Mouse (Mus musculus) kidney, postnatal 0 days (tissue): ENCODE data around the gene E2f4. TPM values are rescaled to one million over a fixed set of nuclear protein-coding genes. Genes with fewer than 3 reads are reported as not detected.

ENCODE experiments used
- ATAC-seq: fragments of 200-750 bp; cut with Nextera tagmentation; replicated peaks from 2 replicates; pipeline ENCODE4 v1.8.0; 2017; ENCODE audit warnings: low read depth, moderate number of reproducible peaks, moderate TSS enrichment, moderate library complexity; ENCODE audit not compliant: low FRiP score
- DNase-seq: peaks from one replicate; pipeline ENCODE4 v3.0.0-alpha.2; 2016; ENCODE audit warnings: low spot score
- H3K27ac ChIP-seq: fragments of 300-500 bp; sonication (generic); 2 replicates; pipeline ENCODE4 v1.5.1; 2014; ENCODE audit warnings: mild to moderate bottlenecking
- H3K27me3 ChIP-seq: fragments of 300-500 bp; sonication (generic); 2 replicates; pipeline ENCODE4 v1.6.1; 2014; ENCODE audit warnings: low read length, mixed read lengths; ENCODE audit not compliant: insufficient read depth
- H3K36me3 ChIP-seq: fragments of 300-500 bp; sonication (generic); 2 replicates; pipeline ENCODE4 v1.6.1; 2014; ENCODE audit warnings: low read length, mixed read lengths; ENCODE audit not compliant: insufficient read depth
- H3K4me1 ChIP-seq: fragments of 300-500 bp; sonication (generic); replicated peaks from 2 replicates; pipeline ENCODE4 v1.6.1; 2014; ENCODE audit warnings: antibody characterized with exemption, low read length, mixed read lengths; ENCODE audit not compliant: insufficient read depth
- H3K4me2 ChIP-seq: fragments of 300-500 bp; sonication (generic); 2 replicates; pipeline ENCODE4 v1.6.1; 2014; ENCODE audit warnings: mild to moderate bottlenecking, low read length, moderate library complexity, mixed read lengths
- H3K4me3 ChIP-seq: fragments of 300-500 bp; sonication (generic); replicated peaks from 2 replicates; pipeline ENCODE4 v1.5.1; 2014; ENCODE audit warnings: low read depth, low read length
- H3K9ac ChIP-seq: fragments of 300-500 bp; sonication (generic); 2 replicates; pipeline ENCODE4 v1.6.1; 2014; ENCODE audit warnings: low read depth, low read length
- H3K9me3 ChIP-seq: fragments of 300-500 bp; sonication (generic); replicated peaks from 2 replicates; pipeline ENCODE4 v1.6.1; 2016; ENCODE audit warnings: low read length, inconsistent platforms, mixed read lengths
- CTCF ChIP-seq: IDR thresholded peaks from 2 replicates; pipeline ENCODE4 v1.5.1; 2016; ENCODE audit warnings: antibody characterized with exemption, low read depth, mild to moderate bottlenecking, moderate library complexity
- WGBS: fragments of 180-500 bp; shearing (Covaris S2); extraction: QIAGEN DNeasy Blood & Tissue Kit; methylation state at CpG from one replicate; pipeline ENCODE4 v1.1.7; 2014; 5-methylcytosine and 5-hydroxymethylcytosine counted together
- microRNA counts: library from miRNA; unstranded; fragments of <30 nt; microRNA quantifications from one replicate; lab custom pipeline; 2015
- microRNA-seq: library from miRNA; unstranded; fragments of <30 nt; microRNA quantifications from one replicate; pipeline ENCODE4, GENCODE M21; 2016
- polyA plus RNA-seq: library from polyadenylated mRNA; unstranded; fragments of >200 nt; fragmentation: Nextera tagmentation; extraction: Ambion mirVana; gene quantifications from 2 replicates; pipeline ENCODE4 v1.2.1, GENCODE M21; 2015

The E2f4 gene
- polyA plus RNA-seq, 1 experiment from 2014 or later, result 57.9 TPM

- Histone ChIP-seq H3K9ac (peak within 1 kb of the TSS; percentile 74), H3K9me3 (no peaks in the 10 kb centered on the region), H3K4me1 (peaks cover 21% of the 10 kb centered on the region; the same call in 1 of the 2 replicates), H3K4me3 (peak within 1 kb of the TSS; percentile 73), H3K36me3 (no peaks in the 10 kb centered on the region), H3K27me3 (no peaks in the 10 kb centered on the region), H3K4me2 (peak within 1 kb of the TSS; percentile 90), H3K27ac (peak within 1 kb of the TSS; percentile 88)
- DNase-seq, result peak; percentile 70
- under 1% methylated on average over 34 of the region's 34 CpGs for WGBS
- ATAC-seq, result no peak
- TF ChIP-seq CTCF, result peak; percentile 39
Measured at GRCm38 (mm10) chr8:105348450-105349095, 51.1 kb downstream of the E2f4 start, which contains the start of gene Slc9a5. Gene Slc9a5, plus strand, starts transcription at chr8:105348843.

- H3K9ac ChIP-seq, result peak overlapping the region; percentile 59
- H3K9me3 ChIP-seq, result no peaks in the 10 kb centered on the region
- no peaks in the 10 kb centered on the region for H3K36me3 ChIP-seq
- WGBS, result 4% methylated on average over 25 of the region's 48 CpGs
- H3K27ac ChIP-seq, result no peak overlapping the region
- ATAC-seq (no peak), DNase-seq (no peak)
- no peaks in the 10 kb centered on the region for H3K27me3 ChIP-seq
- peak overlapping the region; percentile 73 for H3K4me3 ChIP-seq
- peaks cover 21% of the 10 kb centered on the region; the same call in 1 of the 2 replicates for H3K4me1 ChIP-seq
- no peak for TF ChIP-seq CTCF
- peak overlapping the region; percentile 90 for H3K4me2 ChIP-seq
Measured at GRCm38 (mm10) chr8:105349096-105349771, 51.8 kb downstream of the E2f4 start.

GRCm38 (mm10) chr8:105350186-105350585 is 52.7 kb downstream of the E2f4 start:
- no peak for DNase-seq
- H3K4me3 ChIP-seq, result no peak overlapping the region
- peaks cover 24% of the 10 kb centered on the region; the same call in 1 of the 2 replicates for H3K4me1 ChIP-seq
- no peak overlapping the region for H3K9ac ChIP-seq
- H3K9me3 ChIP-seq, result no peaks in the 10 kb centered on the region
- no peak for TF ChIP-seq CTCF
- no peak overlapping the region; the same call in 1 of the 2 replicates for H3K4me2 ChIP-seq
- H3K36me3 ChIP-seq, result no peaks in the 10 kb centered on the region
- no peak for ATAC-seq
- no peak overlapping the region for H3K27ac ChIP-seq
- 51% methylated on average over 7 of the region's 7 CpGs for WGBS
- H3K27me3 ChIP-seq, result no peaks in the 10 kb centered on the region

GRCm38 (mm10) chr8:105353583-105354135 is 56.2 kb downstream of the E2f4 start:
- peaks cover 9% of the 10 kb centered on the region; the same call in 1 of the 2 replicates for H3K4me1 ChIP-seq
- H3K4me3 ChIP-seq, result no peak overlapping the region
- WGBS, result 71% methylated on average over 8 of the region's 8 CpGs
- H3K9me3 ChIP-seq, result no peaks in the 10 kb centered on the region
- H3K27ac ChIP-seq, result no peak overlapping the region
- no peaks in the 10 kb centered on the region for H3K36me3 ChIP-seq
- no peak for TF ChIP-seq CTCF
- ATAC-seq, result no peak
- no peak overlapping the region for H3K9ac ChIP-seq
- no peak for DNase-seq
- H3K4me2 ChIP-seq, result no peak overlapping the region
- no peaks in the 10 kb centered on the region for H3K27me3 ChIP-seq

- no peak for ATAC-seq
- Histone ChIP-seq H3K4me2 (no peak overlapping the region), H3K27ac (no peak overlapping the region), H3K9me3 (no peaks in the 10 kb centered on the region), H3K4me3 (no peak overlapping the region), H3K36me3 (no peaks in the 10 kb centered on the region), H3K9ac (no peak overlapping the region), H3K4me1 (peaks cover 9% of the 10 kb centered on the region; the same call in 1 of the 2 replicates), H3K27me3 (no peaks in the 10 kb centered on the region)
- 92% methylated on average over 4 of the region's 4 CpGs for WGBS
- no peak for DNase-seq
- no peak for TF ChIP-seq CTCF
Measured at GRCm38 (mm10) chr8:105354549-105354948, 57.1 kb downstream of the E2f4 start.

MicroRNA genes within 50 kb of the gene (microRNA counts, 519-probe panel; counts per million panel counts)
- 1,648 counts per million, percentile 68 among the panel's probes with 10 or more counts for microRNA mmu-miR-328 (lab: Ali Mortazavi, UCI)

Small RNAs within 50 kb of the gene (microRNA-seq; reads per million reads assigned to microRNA genes)
- gene Gm27320 (not detected), gene Mir328 (200 reads per million, percentile 59 among the genes with 10 or more reads in this experiment)

Other genes with a start within 250 kb of the E2f4 start
- not detected in 2 replicates for gene Ces3a, start 249.1 kb upstream of the E2f4 start, polyA plus RNA-seq
- not detected in 2 replicates for gene Ces3b, start 213.9 kb upstream of the E2f4 start, polyA plus RNA-seq
- not detected in 2 replicates for gene Ces4a, start 165.9 kb upstream of the E2f4 start, polyA plus RNA-seq
- gene Cbfb, start 127.0 kb upstream of the E2f4 start, polyA plus RNA-seq, result 59.6 and 59.7 TPM in 2 replicates
- gene D230025D16Rik, start 72.5 kb upstream of the E2f4 start, polyA plus RNA-seq, result 19.2 and 20.6 TPM in 2 replicates
- 7.5 and 7.7 TPM in 2 replicates for gene B3gnt9, start 42.5 kb upstream of the E2f4 start, polyA plus RNA-seq
- gene Tradd, start 33.1 kb upstream of the E2f4 start, polyA plus RNA-seq, result 21.8 and 24.2 TPM in 2 replicates
- gene Fbxl8, start 33.0 kb upstream of the E2f4 start, polyA plus RNA-seq, result 1.8 and 2.4 TPM in 2 replicates
- gene Hsf4, start 27.9 kb upstream of the E2f4 start, polyA plus RNA-seq, result 0.12 TPM in 1 of 2 replicates, not detected in the other
- gene Nol3, start 21.5 kb upstream of the E2f4 start, polyA plus RNA-seq, result 0.29 and 0.68 TPM in 2 replicates
- gene 4931428F04Rik, start 7.8 kb upstream of the E2f4 start, polyA plus RNA-seq, result 5.5 and 6.2 TPM in 2 replicates
- gene Exoc3l, start 1.6 kb upstream of the E2f4 start, polyA plus RNA-seq, result 15.9 and 18.5 TPM in 2 replicates
- 15.5 and 17.4 TPM in 2 replicates for gene Elmo3, start 7.9 kb downstream of the E2f4 start, polyA plus RNA-seq
- gene Lrrc29, start 28.6 kb downstream of the E2f4 start, polyA plus RNA-seq, result 5.2 and 5.6 TPM in 2 replicates
- gene Tmem208, start 28.7 kb downstream of the E2f4 start, polyA plus RNA-seq, result 134 and 140 TPM in 2 replicates
- gene Fhod1, start 50.3 kb downstream of the E2f4 start, polyA plus RNA-seq, result 1.8 and 2.3 TPM in 2 replicates
- 1.3 and 1.4 TPM in 2 replicates for gene Slc9a5, start 51.2 kb downstream of the E2f4 start, polyA plus RNA-seq
- 0.31 and 0.33 TPM in 2 replicates for gene Plekhg4, start 75.6 kb downstream of the E2f4 start, polyA plus RNA-seq
- 0.05 TPM in 1 of 2 replicates, not detected in the other for gene Kctd19, start 115.8 kb downstream of the E2f4 start, polyA plus RNA-seq
- gene Lrrc36, start 115.9 kb downstream of the E2f4 start, polyA plus RNA-seq, result 0.15 and 0.34 TPM in 2 replicates
- 15.6 and 19.4 TPM in 2 replicates for gene Tppp3, start 173.9 kb downstream of the E2f4 start, polyA plus RNA-seq
- 28.0 and 30.5 TPM in 2 replicates for gene Zdhhc1, start 199.2 kb downstream of the E2f4 start, polyA plus RNA-seq
- gene Hsd11b2, start 221.1 kb downstream of the E2f4 start, polyA plus RNA-seq, result 42.4 and 44.8 TPM in 2 replicates